Mouse (Mus musculus) macrophage (primary cell): Measurements from ENCODE around the gene Rngtt. TPM values are rescaled to one million over a fixed set of nuclear protein-coding genes. Genes with fewer than 3 reads are reported as not detected.

Experiments
- H3K27ac ChIP-seq: fragments of 350-480 bp; formaldehyde crosslinking; 2 replicates; pipeline ENCODE4 v1.9.0; 2021
- H3K36me3 ChIP-seq: fragments of 350-480 bp; formaldehyde crosslinking; 2 replicates; pipeline ENCODE4 v1.9.0; 2021; ENCODE audit errors: inconsistent target
- H3K4me3 ChIP-seq: fragments of 350-480 bp; formaldehyde crosslinking; 2 replicates; pipeline ENCODE4 v1.9.0; 2021; ENCODE audit errors: inconsistent target
- H3K79me2 ChIP-seq: fragments of 350-480 bp; formaldehyde crosslinking; 2 replicates; pipeline ENCODE4 v1.9.0; 2021; ENCODE audit errors: inconsistent target
- WGBS: methylation state at CpG from one replicate; pipeline ENCODE4 v1.1.7; 2026; ENCODE audit warnings: inconsistent platforms; ENCODE audit not compliant: missing documents; 5-methylcytosine and 5-hydroxymethylcytosine counted together
- polyA plus RNA-seq: library from polyadenylated mRNA; stranded (reverse); fragments of 250-400 nt; gene quantifications from 3 replicates; pipeline ENCODE4 v1.2.4, GENCODE M21; 2018; ENCODE audit warnings: inconsistent platforms
- total RNA-seq, 78 experiments: library from RNA; depleted of rRNA; stranded (reverse); fragments of 250-400 nt; gene quantifications; 1 replicate in 9 of 78; 2 replicates in 24 of 78; 3 replicates in 43 of 78; 4 replicates in 2 of 78; pipeline ENCODE4 v1.2.4; 2018; ENCODE audit warnings: inconsistent platforms in 56 of 78

Rngtt gene
- 100 to 1,000 TPM; 109 to 213 (median 147) TPM for total RNA-seq (2018; cell fraction: chromatin; rRNA removed)
- total RNA-seq (2018; cell fraction: cytosol; rRNA removed): 10 to 100 TPM; 14.4 to 23.6 (median 18.9) TPM
- 100 to 1,000 TPM in 6 of 26 experiments, 10 to 100 TPM in 20; 38.5 to 183 (median 73.3) TPM for total RNA-seq (2018; cell fraction: nucleus; rRNA removed)
- polyA plus RNA-seq: 16.2 to 28.7 TPM (median 25.3 TPM) in 3 replicates

GRCm38 (mm10) chr4:33309764-33310757 lies at the start of gene Rngtt:
Rngtt (plus strand) TSS chr4:33310311.
- peak within 1 kb of the TSS; percentile 83 for H3K4me3 ChIP-seq
- no peaks in the 10 kb centered on the region for H3K36me3 ChIP-seq
- WGBS: 3% methylated on average over 60 of the region's 60 CpGs
- peak within 1 kb of the TSS; percentile 44 for H3K27ac ChIP-seq
- H3K79me2 ChIP-seq: peaks cover 46% of the 10 kb centered on the region

GRCm38 (mm10) chr4:33260311-33260710 lies 49.8 kb upstream of the Rngtt start:
- Histone ChIP-seq H3K36me3 (no peaks in the 10 kb centered on the region), H3K27ac (no peak overlapping the region), H3K4me3 (no peak overlapping the region), H3K79me2 (no peaks in the 10 kb centered on the region)

GRCm38 (mm10) chr4:33261311-33261753 lies 48.8 kb upstream of the Rngtt start:
- WGBS: 11% methylated on average over 7 of the region's 7 CpGs
- H3K4me3 ChIP-seq: no peak overlapping the region
- no peak overlapping the region; the same call in 1 of the 2 replicates for H3K27ac ChIP-seq
- no peaks in the 10 kb centered on the region for H3K79me2 ChIP-seq
- H3K36me3 ChIP-seq: no peaks in the 10 kb centered on the region

- Histone ChIP-seq H3K4me3 (no peak overlapping the region), H3K79me2 (no peaks in the 10 kb centered on the region), H3K27ac (no peak overlapping the region), H3K36me3 (no peaks in the 10 kb centered on the region)
- 100% methylated on average over 1 of the region's 1 CpGs for WGBS
Measured at GRCm38 (mm10) chr4:33262897-33263296, 47.2 kb upstream of the Rngtt start.

- 56% methylated on average over 11 of the region's 11 CpGs for WGBS
- no peaks in the 10 kb centered on the region for H3K36me3 ChIP-seq
- H3K27ac ChIP-seq: no peak overlapping the region
- no peaks in the 10 kb centered on the region for H3K79me2 ChIP-seq
- H3K4me3 ChIP-seq: no peak overlapping the region
Measured at GRCm38 (mm10) chr4:33264979-33265726, 45.0 kb upstream of the Rngtt start.

- Histone ChIP-seq H3K79me2 (no peaks in the 10 kb centered on the region), H3K27ac (no peak overlapping the region), H3K4me3 (no peak overlapping the region), H3K36me3 (no peaks in the 10 kb centered on the region)
- WGBS: 96% methylated on average over 10 of the region's 11 CpGs
Measured at GRCm38 (mm10) chr4:33270386-33271314, 39.5 kb upstream of the Rngtt start.

GRCm38 (mm10) chr4:33273437-33273836 lies 36.7 kb upstream of the Rngtt start:
- 82% methylated on average over 3 of the region's 3 CpGs for WGBS
- Histone ChIP-seq H3K4me3 (no peak overlapping the region), H3K79me2 (no peaks in the 10 kb centered on the region), H3K27ac (no peak overlapping the region), H3K36me3 (no peaks in the 10 kb centered on the region)

GRCm38 (mm10) chr4:33281891-33282685 lies 28.0 kb upstream of the Rngtt start:
- WGBS: 87% methylated on average over 3 of the region's 3 CpGs
- Histone ChIP-seq H3K4me3 (no peak overlapping the region), H3K27ac (no peak overlapping the region), H3K79me2 (no peaks in the 10 kb centered on the region), H3K36me3 (no peaks in the 10 kb centered on the region)

- 76% methylated on average over 5 of the region's 5 CpGs for WGBS
- no peaks in the 10 kb centered on the region for H3K36me3 ChIP-seq
- no peak overlapping the region for H3K27ac ChIP-seq
- H3K79me2 ChIP-seq: no peaks in the 10 kb centered on the region
- no peak overlapping the region for H3K4me3 ChIP-seq
Measured at GRCm38 (mm10) chr4:33284083-33284880, 25.8 kb upstream of the Rngtt start.

- no peak overlapping the region for H3K27ac ChIP-seq
- H3K79me2 ChIP-seq: no peaks in the 10 kb centered on the region
- no peaks in the 10 kb centered on the region for H3K36me3 ChIP-seq
- H3K4me3 ChIP-seq: no peak overlapping the region
- WGBS: 28% methylated on average over 8 of the region's 8 CpGs
Measured at GRCm38 (mm10) chr4:33285448-33285847, 24.7 kb upstream of the Rngtt start.

GRCm38 (mm10) chr4:33289106-33289650 lies 20.9 kb upstream of the Rngtt start:
- H3K4me3 ChIP-seq: peak overlapping the region; percentile 31
- H3K79me2 ChIP-seq: no peaks in the 10 kb centered on the region
- 24% methylated on average over 12 of the region's 12 CpGs for WGBS
- H3K27ac ChIP-seq: peak overlapping the region; percentile 4
- no peaks in the 10 kb centered on the region for H3K36me3 ChIP-seq

- Histone ChIP-seq H3K4me3 (peak within 1 kb of the TSS; percentile 31), H3K27ac (peak within 1 kb of the TSS; percentile 4), H3K36me3 (no peaks in the 10 kb centered on the region), H3K79me2 (no peaks in the 10 kb centered on the region)
- WGBS: 20% methylated on average over 3 of the region's 3 CpGs
Measured at GRCm38 (mm10) chr4:33290002-33290401, 20.1 kb upstream of the Rngtt start, which contains the start of gene Pnrc1. Pnrc1 (minus strand) TSS chr4:33290163.
